Mouse (Mus musculus) embryonic facial prominence, embryonic 15.5 days (tissue): ENCODE measurements around the gene Afdn. TPM values are rescaled to one million over a fixed set of nuclear protein-coding genes. Genes with fewer than 3 reads are reported as not detected.
"Not testable (repeated sequence)": the region's sequence is repeated elsewhere in the genome, so short reads cannot be mapped to it uniquely, and the experiment has no call there.

Experiments
- ATAC-seq: fragments of 200-750 bp; cut with Nextera tagmentation; 2 replicates; pipeline ENCODE4 v1.8.0; 2017; ENCODE audit warnings: low read depth, moderate TSS enrichment; ENCODE audit not compliant: insufficient number of reproducible peaks, low FRiP score, low TSS enrichment
- H3K27ac ChIP-seq: fragments of 300-500 bp; sonication (generic); replicated peaks from 2 replicates; pipeline ENCODE4 v1.5.1; 2015; ENCODE audit warnings: mild to moderate bottlenecking, inconsistent platforms
- H3K27me3 ChIP-seq: fragments of 300-500 bp; sonication (generic); 2 replicates; pipeline ENCODE4 v1.6.1; 2015; ENCODE audit warnings: inconsistent platforms
- H3K36me3 ChIP-seq: fragments of 300-500 bp; sonication (generic); 2 replicates; pipeline ENCODE4 v1.6.1; 2015; ENCODE audit warnings: mild to moderate bottlenecking, inconsistent platforms
- H3K4me1 ChIP-seq: fragments of 300-500 bp; sonication (generic); 2 replicates; pipeline ENCODE4 v1.6.1; 2015; ENCODE audit warnings: inconsistent platforms
- H3K4me2 ChIP-seq: fragments of 300-500 bp; sonication (generic); replicated peaks from 2 replicates; pipeline ENCODE4 v1.6.1; 2015; ENCODE audit warnings: mild to moderate bottlenecking, inconsistent platforms
- H3K4me3 ChIP-seq: fragments of 300-500 bp; sonication (generic); replicated peaks from 2 replicates; pipeline ENCODE4 v1.5.1; 2015; ENCODE audit warnings: mild to moderate bottlenecking, inconsistent platforms
- H3K9ac ChIP-seq: fragments of 300-500 bp; sonication (generic); 2 replicates; pipeline ENCODE4 v1.6.1; 2015; ENCODE audit warnings: inconsistent platforms
- H3K9me3 ChIP-seq: fragments of 300-500 bp; sonication (generic); replicated peaks from 2 replicates; pipeline ENCODE4 v1.6.1; 2016; ENCODE audit warnings: inconsistent platforms
- WGBS: fragments of 180-500 bp; shearing (Covaris S2); methylation state at CpG from one replicate; pipeline ENCODE4 v1.1.7; 2015; 5-methylcytosine and 5-hydroxymethylcytosine counted together
- polyA plus RNA-seq: library from polyadenylated mRNA; unstranded; fragments of >200 nt; fragmentation: Nextera tagmentation; extraction: Ambion mirVana; gene quantifications from 2 replicates; pipeline ENCODE4 v1.2.1, GENCODE M21; 2015

Afdn gene
- polyA plus RNA-seq, 1 experiment from 2014 or later: 81.2 TPM

DNA sequence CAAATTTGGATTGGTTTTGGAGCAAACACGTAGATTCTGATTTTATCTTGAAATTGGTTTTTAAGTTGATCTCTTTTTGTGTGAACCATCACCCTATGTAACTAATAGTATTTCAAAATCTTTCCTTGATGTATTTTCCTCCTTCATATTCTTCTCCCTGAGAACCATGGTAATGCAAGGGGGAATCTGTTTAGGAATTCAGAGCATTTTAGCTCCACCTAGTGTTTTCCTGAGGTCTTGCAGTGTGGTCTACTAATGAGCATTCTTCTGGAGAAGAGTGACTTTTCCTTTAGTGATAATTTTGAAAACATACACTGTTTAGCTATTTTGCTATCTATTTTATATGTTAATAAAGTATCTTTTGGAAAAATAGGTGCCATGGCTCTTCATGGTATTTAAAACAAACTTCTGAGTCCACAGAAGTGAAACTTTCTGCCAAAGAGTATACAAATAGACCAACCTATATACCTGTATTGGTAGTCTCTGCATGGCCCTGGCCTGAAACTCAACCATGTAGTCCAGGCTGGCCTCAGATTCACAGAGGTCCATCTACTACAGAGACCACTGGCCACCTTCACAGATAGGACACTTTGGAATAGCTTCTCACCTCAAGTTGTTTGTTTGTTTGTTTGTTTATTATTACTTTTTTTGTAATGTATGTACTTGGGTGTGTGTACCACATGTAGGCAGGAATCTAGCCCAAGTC lies 70.5 kb downstream of the Afdn start:
- Histone ChIP-seq H3K9me3 (no peaks in the 10 kb centered on the region), H3K4me2 (no peak overlapping the region), H3K4me1 (no peaks in the 10 kb centered on the region), H3K27me3 (no peaks in the 10 kb centered on the region), H3K36me3 (peaks cover 22% of the 10 kb centered on the region), H3K27ac (no peak overlapping the region), H3K4me3 (no peak overlapping the region), H3K9ac (no peak overlapping the region)
- WGBS: 77% methylated on average over 1 of the region's 1 CpGs
- ATAC-seq: no peak

DNA sequence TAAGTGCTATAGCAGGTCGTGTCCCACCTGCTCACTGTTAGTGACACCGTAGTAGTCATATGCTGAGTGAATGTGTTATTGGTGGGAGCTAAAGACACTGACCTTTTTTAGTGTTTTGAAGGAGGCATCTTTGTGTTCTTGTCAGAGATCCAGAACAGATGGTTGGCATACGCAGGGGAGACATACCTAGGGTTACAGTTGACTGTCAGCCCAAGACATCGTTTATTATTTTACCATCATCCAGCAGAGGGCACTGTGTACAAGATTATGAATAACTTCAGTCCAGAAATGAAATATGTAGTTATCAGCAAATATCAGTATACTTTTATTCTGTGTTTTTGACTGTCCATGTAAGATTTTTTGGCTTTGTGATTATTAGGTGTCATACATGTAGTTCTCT lies 75.5 kb downstream of the Afdn start:
- Histone ChIP-seq H3K4me2 (no peak overlapping the region), H3K9ac (no peak overlapping the region), H3K9me3 (no peaks in the 10 kb centered on the region), H3K4me1 (no peaks in the 10 kb centered on the region), H3K36me3 (peaks cover 14% of the 10 kb centered on the region), H3K27me3 (no peaks in the 10 kb centered on the region), H3K4me3 (no peak overlapping the region), H3K27ac (no peak overlapping the region)
- 66% methylated on average over 4 of the region's 4 CpGs for WGBS
- ATAC-seq: no peak

- H3K27me3 ChIP-seq: no peaks in the 10 kb centered on the region
- H3K9me3 ChIP-seq: no peaks in the 10 kb centered on the region
- peaks cover 29% of the 10 kb centered on the region for H3K36me3 ChIP-seq
- 74% methylated on average over 2 of the region's 2 CpGs for WGBS
- no peak overlapping the region for H3K4me2 ChIP-seq
- H3K4me3 ChIP-seq: no peak overlapping the region
- H3K27ac ChIP-seq: no peak overlapping the region
- H3K4me1 ChIP-seq: no peaks in the 10 kb centered on the region
- no peak overlapping the region for H3K9ac ChIP-seq
- ATAC-seq: no peak
Observed at GRCm38 (mm10) chr17:13850175-13850574, 89.8 kb downstream of the Afdn start.

DNA sequence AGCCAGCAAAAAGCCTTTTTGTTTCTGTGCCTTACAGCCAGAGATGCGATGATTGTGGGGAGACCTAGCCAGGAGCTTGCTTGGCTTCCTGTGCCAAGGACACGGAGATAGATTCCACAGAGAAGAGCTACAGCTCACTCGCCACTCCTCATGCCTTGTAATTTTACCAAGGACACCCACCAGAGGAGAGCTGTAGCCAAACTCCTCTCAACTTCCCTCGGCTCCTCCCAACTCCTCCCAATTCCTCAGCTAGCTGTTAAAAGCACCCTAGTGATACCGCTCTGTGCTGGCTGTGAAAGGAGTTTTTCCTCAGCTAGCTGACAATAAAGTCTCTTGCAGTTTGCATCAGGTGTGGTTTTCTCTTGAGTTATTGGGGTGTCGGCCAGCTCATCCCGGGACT lies 93.5 kb downstream of the Afdn start:
- not testable (repeated sequence) for ATAC-seq, H3K4me2 ChIP-seq, H3K27me3 ChIP-seq, H3K27ac ChIP-seq, H3K4me3 ChIP-seq, H3K4me1 ChIP-seq, H3K9me3 ChIP-seq, H3K9ac ChIP-seq
- WGBS: 62% methylated on average over 7 of the region's 7 CpGs
- H3K36me3 ChIP-seq: peaks cover 33% of the 10 kb centered on the region

GRCm38 (mm10) chr17:13855396-13855795 lies 95.1 kb downstream of the Afdn start:
- WGBS: 50% methylated on average over 1 of the region's 1 CpGs
- peaks cover 33% of the 10 kb centered on the region for H3K36me3 ChIP-seq
- H3K9ac ChIP-seq: no peak overlapping the region
- no peak overlapping the region for H3K4me3 ChIP-seq
- no peaks in the 10 kb centered on the region for H3K27me3 ChIP-seq
- no peaks in the 10 kb centered on the region for H3K4me1 ChIP-seq
- 0 out of 2 replicates have a peak, but pooled peaks have one; percentile 15 for ATAC-seq
- H3K4me2 ChIP-seq: no peak overlapping the region
- H3K27ac ChIP-seq: 0 out of 2 replicates have a peak overlapping the region, but pooled peaks have one; percentile 34
- H3K9me3 ChIP-seq: no peaks in the 10 kb centered on the region

GRCm38 (mm10) chr17:13856429-13857090 lies 96.2 kb downstream of the Afdn start:
- Histone ChIP-seq H3K27me3 (no peaks in the 10 kb centered on the region), H3K9me3 (no peaks in the 10 kb centered on the region), H3K4me3 (no peak overlapping the region), H3K4me1 (no peaks in the 10 kb centered on the region), H3K27ac (no peak overlapping the region; the same call in 1 of the 2 replicates), H3K4me2 (no peak overlapping the region), H3K9ac (no peak overlapping the region), H3K36me3 (peaks cover 30% of the 10 kb centered on the region)
- 71% methylated on average over 5 of the region's 5 CpGs for WGBS
- no peak for ATAC-seq

- Histone ChIP-seq H3K27me3 (no peaks in the 10 kb centered on the region), H3K9ac (no peak overlapping the region), H3K4me1 (peaks cover 10% of the 10 kb centered on the region), H3K27ac (no peak overlapping the region), H3K36me3 (peaks cover 16% of the 10 kb centered on the region), H3K4me2 (no peak overlapping the region), H3K4me3 (no peak overlapping the region), H3K9me3 (no peaks in the 10 kb centered on the region)
- no peak for ATAC-seq
- WGBS: 85% methylated on average over 5 of the region's 5 CpGs
Observed at GRCm38 (mm10) chr17:13865340-13865739, 105.0 kb downstream of the Afdn start.

DNA sequence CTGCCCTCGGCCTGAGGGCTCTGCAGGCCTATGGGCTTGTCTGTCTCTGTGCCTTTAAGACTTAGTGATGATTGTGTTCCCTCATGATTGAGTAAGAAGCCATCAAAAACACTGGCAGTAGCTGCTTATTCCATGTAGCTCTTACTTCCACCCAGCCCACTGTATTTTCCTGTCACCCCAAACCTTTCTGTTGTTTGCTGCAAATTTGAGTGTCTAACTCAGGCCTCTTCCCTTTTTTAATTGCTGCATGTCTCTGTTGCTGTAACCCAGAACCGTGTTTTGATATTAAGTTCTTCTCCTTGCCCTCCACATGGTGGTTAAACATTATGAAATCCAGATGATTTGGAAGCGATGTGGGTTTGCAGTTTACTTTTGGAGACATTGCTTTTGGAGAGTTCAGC lies 106.6 kb downstream of the Afdn start:
- 41% methylated on average over 3 of the region's 3 CpGs for WGBS
- H3K27me3 ChIP-seq: no peaks in the 10 kb centered on the region
- H3K4me1 ChIP-seq: peaks cover 10% of the 10 kb centered on the region
- no peaks in the 10 kb centered on the region for H3K9me3 ChIP-seq
- H3K27ac ChIP-seq: peak overlapping the region; percentile 79
- peaks cover 8% of the 10 kb centered on the region for H3K36me3 ChIP-seq
- peak overlapping the region; percentile 38; the same call in 1 of the 2 replicates for H3K4me2 ChIP-seq
- 0 out of 2 replicates have a peak, but pooled peaks have one; percentile 39 for ATAC-seq
- H3K4me3 ChIP-seq: no peak overlapping the region
- no peak overlapping the region for H3K9ac ChIP-seq

- H3K4me3 ChIP-seq: no peak overlapping the region; the same call in 1 of the 2 replicates
- no peaks in the 10 kb centered on the region for H3K9me3 ChIP-seq
- H3K9ac ChIP-seq: no peak overlapping the region
- H3K27me3 ChIP-seq: no peaks in the 10 kb centered on the region
- ATAC-seq: peak; percentile 57
- 12% methylated on average over 6 of the region's 6 CpGs for WGBS
- peak overlapping the region; percentile 79 for H3K27ac ChIP-seq
- peaks cover 10% of the 10 kb centered on the region for H3K4me1 ChIP-seq
- H3K4me2 ChIP-seq: peak overlapping the region; percentile 38
- peaks cover 6% of the 10 kb centered on the region for H3K36me3 ChIP-seq
Observed at GRCm38 (mm10) chr17:13867475-13867874, 107.1 kb downstream of the Afdn start.

DNA sequence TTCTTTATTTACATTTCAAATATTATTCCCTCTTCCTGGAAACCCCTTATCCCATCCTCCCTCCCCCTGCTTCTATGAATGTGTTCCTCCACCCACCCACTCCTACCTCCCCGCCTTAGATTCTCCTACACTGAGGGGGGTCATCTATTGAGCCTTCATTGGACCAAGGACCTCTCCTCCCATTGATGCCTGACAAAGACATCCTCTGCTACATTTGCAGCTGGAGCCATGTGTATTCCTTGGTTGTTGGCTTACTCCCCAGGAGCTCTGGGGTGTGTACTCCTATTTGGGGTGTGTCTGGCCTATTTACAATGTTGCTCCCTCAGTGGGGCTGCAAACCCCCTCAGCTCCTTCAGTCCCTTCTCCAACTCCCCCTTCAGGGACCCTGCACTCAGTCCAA lies 109.9 kb downstream of the Afdn start:
- Histone ChIP-seq H3K4me1 (peaks cover 10% of the 10 kb centered on the region), H3K27me3 (no peaks in the 10 kb centered on the region), H3K36me3 (no peaks in the 10 kb centered on the region; the same call in none of the 2 replicates), H3K4me2 (no peak overlapping the region), H3K4me3 (no peak overlapping the region), H3K27ac (no peak overlapping the region), H3K9ac (no peak overlapping the region), H3K9me3 (no peaks in the 10 kb centered on the region)
- no peak for ATAC-seq
- WGBS: 100% methylated on average over 1 of the region's 1 CpGs

- H3K4me2 ChIP-seq: no peak overlapping the region
- no peaks in the 10 kb centered on the region for H3K4me1 ChIP-seq
- no peak overlapping the region for H3K9ac ChIP-seq
- no peaks in the 10 kb centered on the region for H3K9me3 ChIP-seq
- no peak overlapping the region for H3K27ac ChIP-seq
- no peaks in the 10 kb centered on the region; the same call in 1 of the 2 replicates for H3K36me3 ChIP-seq
- 82% methylated on average over 1 of the region's 1 CpGs for WGBS
- ATAC-seq: no peak
- H3K27me3 ChIP-seq: no peaks in the 10 kb centered on the region
- H3K4me3 ChIP-seq: no peak overlapping the region
Observed at GRCm38 (mm10) chr17:13874245-13874644, 113.9 kb downstream of the Afdn start.
